18 mouse cellular contexts compared by ENCODE assay signal in genomic region chr19:6948186-6948585, GRCm38 (mm10). TPM values are rescaled to one million over a fixed set of nuclear protein-coding genes. Genes with fewer than 3 reads are reported as not detected.
A peak's percentile ranks its signal among the peaks of the same experiment; 100 is the strongest.
DNase-seq lines count a peak whose midpoint lies in the region; ATAC-seq and TF ChIP-seq lines count a peak whose summit lies in the region.
"Had no signal": no experiment of that assay in that cellular context is flagged by ENCODE, and none has a peak within 500 bp of the region (broad histone marks: within the 10 kb centered on the region; RNA-seq: fewer than 3 reads in every experiment).

No protein-coding gene starts in this region.

- intact Hi-C loops in heart, postnatal 36 days (cut with DNase I): no loop called here

- no peak for TF ChIP-seq CTCF in intestine, postnatal 0 days (IDR thresholded peaks at IDR 0.05; ENCODE audit: low read depth)

- H3K4me2 ChIP-seq in intestine, embryonic 16.5 days (ENCODE audit: low read depth, low read length): no peak overlapping the region
- H3K4me2 ChIP-seq in intestine, postnatal 0 days (replicated peaks; ENCODE audit: low read depth): no peak overlapping the region
- H3K4me2 ChIP-seq: heart, embryonic 13.5 days; liver, embryonic 13.5 days; lung, embryonic 14.5 days had no signal

- H3K36me3 ChIP-seq in intestine, embryonic 16.5 days (ENCODE audit: control insufficient read depth, insufficient read depth, low read length): 0 out of 2 replicates have a peak, but pooled peaks cover 1% of the 10 kb centered on the region
- H3K36me3 ChIP-seq in intestine, postnatal 0 days (ENCODE audit: control insufficient read depth, insufficient read depth): peaks cover 7% of the 10 kb centered on the region
- H3K36me3 ChIP-seq in ES-E14 (ENCODE audit: control insufficient read depth, insufficient read depth, low read length, poor library complexity, severe bottlenecking): no peaks in the 10 kb centered on the region; the same call in 1 of the 2 replicates

- H3K27ac ChIP-seq in intestine, embryonic 16.5 days (ENCODE audit: low read length): no peak overlapping the region
- H3K27ac ChIP-seq in intestine, postnatal 0 days (ENCODE audit: low read depth, low read length): no peak overlapping the region
- H3K27ac ChIP-seq in ES-E14 (ENCODE audit: insufficient read depth, low read depth, low read length, poor library complexity, severe bottlenecking): peak overlapping the region; percentile 57
- H3K27ac ChIP-seq: heart, embryonic 13.5 days; liver, embryonic 13.5 days had no signal

- no peak for ATAC-seq in cerebellum, adult (ENCODE audit: insufficient number of reproducible peaks, low FRiP score, low TSS enrichment)
- ATAC-seq in intestine, embryonic 16.5 days: no peak
- no peak for ATAC-seq in intestine, postnatal 0 days
- ATAC-seq: CD4-positive, CD25-positive, alpha-beta regulatory T cell, adult 4 months had no signal

- DNase-seq in cerebellum, adult 11 months: peak; percentile 69
- no peak for DNase-seq in ES-E14 (ENCODE audit: low read depth, low spot score)
- peak; percentile 91 to 94 for DNase-seq in cerebellum, postnatal 10 days
- DNase-seq in right cerebral cortex, postnatal 10 days (ENCODE audit: low spot score in 2 of 2): no peak
- DNase-seq in heart, postnatal 36 days: no peak
- DNase-seq: adrenal gland, postnatal 36 days; kidney, adult 2 months; kidney, postnatal 14 days; liver, embryonic 13.5 days; lung, embryonic 14.5 days; spleen, adult 18-20 months had no signal

- 0 out of 2 replicates have a peak overlapping the region, but pooled peaks have one; percentile 37 for H3K9ac ChIP-seq in intestine, embryonic 16.5 days (ENCODE audit: low read depth, low read length)
- H3K9ac ChIP-seq in intestine, postnatal 0 days (ENCODE audit: low read depth, low read length): no peak overlapping the region
- H3K9ac ChIP-seq in ES-E14 (ENCODE audit: insufficient read depth, low read depth, low read length, poor library complexity, severe bottlenecking): peak overlapping the region; percentile 48; the same call in 1 of the 2 replicates
- H3K9ac ChIP-seq: heart, embryonic 13.5 days; liver, embryonic 13.5 days; lung, embryonic 14.5 days had no signal

- H3K4me1 ChIP-seq in intestine, embryonic 16.5 days (ENCODE audit: control insufficient read depth, insufficient read depth, low read length): peaks cover 42% of the 10 kb centered on the region
- H3K4me1 ChIP-seq in intestine, postnatal 0 days (replicated peaks; ENCODE audit: control insufficient read depth, insufficient read depth, low read length): peaks cover 5% of the 10 kb centered on the region; the same call in 1 of the 2 replicates
- peaks cover 0 to 20% of the 10 kb centered on the region in 2 experiments; a peak in 3 of 4 replicates for H3K4me1 ChIP-seq in ES-E14 (ENCODE audit: control insufficient read depth in 2 of 2, insufficient read depth in 2 of 2, low read length in 2 of 2, poor library complexity in 1 of 2)

- H3K9me3 ChIP-seq in intestine, embryonic 16.5 days (ENCODE audit: control insufficient read depth, low read length): no peaks in the 10 kb centered on the region
- no peaks in the 10 kb centered on the region for H3K9me3 ChIP-seq in intestine, postnatal 0 days (ENCODE audit: control insufficient read depth)
- no peaks in the 10 kb centered on the region for H3K9me3 ChIP-seq in ES-E14 (ENCODE audit: control insufficient read depth, insufficient read depth, low read depth, low read length)
- H3K9me3 ChIP-seq: heart, embryonic 13.5 days; liver, embryonic 13.5 days had no signal

- H3K27me3 ChIP-seq in intestine, embryonic 16.5 days (replicated peaks; ENCODE audit: control insufficient read depth, insufficient read depth, low read length): no peaks in the 10 kb centered on the region
- H3K27me3 ChIP-seq in intestine, postnatal 0 days (replicated peaks; ENCODE audit: control insufficient read depth, insufficient read depth, low read length): no peaks in the 10 kb centered on the region
- H3K27me3 ChIP-seq: heart, embryonic 13.5 days; liver, embryonic 13.5 days had no signal

- in situ Hi-C loops in ES-E14 (cut with MboI; ENCODE audit: low sequenced_read_pairs in 2 of 2, unreplicated experiment in 2 of 2): no loop called here

- H3K4me3 ChIP-seq in intestine, embryonic 16.5 days (ENCODE audit: low read length): no peak overlapping the region
- H3K4me3 ChIP-seq in intestine, postnatal 0 days (ENCODE audit: low read depth, low read length): no peak overlapping the region
- H3K4me3 ChIP-seq in ES-E14 (ENCODE audit: insufficient read depth in 1 of 2, low read depth in 1 of 2, low read length in 2 of 2, poor library complexity in 1 of 2, severe bottlenecking in 1 of 2): no peak overlapping the region
- H3K4me3 ChIP-seq: heart, embryonic 13.5 days; liver, embryonic 13.5 days had no signal

- 84% methylated on average over 4 of the region's 4 CpGs for WGBS in intestine, embryonic 16.5 days
- 78% methylated on average over 4 of the region's 4 CpGs for WGBS in intestine, postnatal 0 days

TF ChIP-seq in ES-E14, 5 proteins besides CTCF, POLR2A, EP300 and RAD21:
- TF ChIP-seq HCFC1 (IDR thresholded peaks at IDR 0.05; ENCODE audit: borderline replicate concordance, insufficient read depth, low read length) (no peak), CHD2 (IDR thresholded peaks at IDR 0.05; ENCODE audit: low read depth, low read length) (no peak), ZNF384 (IDR thresholded peaks at IDR 0.05; ENCODE audit: low read depth, low read length) (no peak), MAFK (IDR thresholded peaks at IDR 0.05; ENCODE audit: insufficient read depth, low read depth, low read length) (no peak), ZC3H11A (IDR thresholded peaks at IDR 0.05; ENCODE audit: borderline replicate concordance, low read depth, low read length) (no peak)

RNA-seq across cellular contexts. Expression of gene Gpr137, which starts 5.9 kb away (rescaled TPM):
- 20.6 and 21.1 TPM in 2 replicates for polyA plus RNA-seq in intestine, embryonic 16.5 days (2015; fragmentation: Nextera tagmentation; extraction: Ambion mirVana)
- polyA plus RNA-seq in intestine, postnatal 0 days (2015; fragmentation: Nextera tagmentation; extraction: Ambion mirVana): 20.0 and 20.9 TPM in 2 replicates
- total RNA-seq in ES-E14 (2012; rRNA removed): 23.2 and 23.7 TPM in 2 replicates
- 10 to 100 TPM; 37.3 to 39.1 TPM for total RNA-seq in heart, postnatal 36 days (2021)

RNA-seq across cellular contexts. Expression of gene Bad, which starts 6.5 kb away (rescaled TPM):
- 77.7 and 80.5 TPM in 2 replicates for polyA plus RNA-seq in intestine, embryonic 16.5 days (2015; fragmentation: Nextera tagmentation; extraction: Ambion mirVana)
- polyA plus RNA-seq in intestine, postnatal 0 days (2015; fragmentation: Nextera tagmentation; extraction: Ambion mirVana): 66.2 and 70.1 TPM in 2 replicates
- total RNA-seq in ES-E14 (2012; rRNA removed): 16.3 and 22.9 TPM in 2 replicates
- 10 to 100 TPM; 22.0 to 24.7 TPM for total RNA-seq in heart, postnatal 36 days (2021)

RNA-seq across cellular contexts. Expression of gene Kcnk4, which starts 13.9 kb away (rescaled TPM):
- polyA plus RNA-seq in intestine, embryonic 16.5 days (2015; fragmentation: Nextera tagmentation; extraction: Ambion mirVana): 0.45 and 0.48 TPM in 2 replicates
- 0.21 and 0.38 TPM in 2 replicates for polyA plus RNA-seq in intestine, postnatal 0 days (2015; fragmentation: Nextera tagmentation; extraction: Ambion mirVana)
- total RNA-seq in ES-E14 (2012; rRNA removed): 2.3 and 4.4 TPM in 2 replicates
- not detected for total RNA-seq in heart, postnatal 36 days (2021)
- total RNA-seq: gastrocnemius, adult 18-20 months had no signal
- polyA plus RNA-seq: CD4-positive, CD25-positive, alpha-beta regulatory T cell, adult 4 months; liver, embryonic 13.5 days had no signal

RNA-seq across cellular contexts. Expression of gene Catsperz, which starts 23.0 kb away (rescaled TPM):
- polyA plus RNA-seq in intestine, embryonic 16.5 days (2015; fragmentation: Nextera tagmentation; extraction: Ambion mirVana): 0.73 and 1.4 TPM in 2 replicates
- 0.65 and 0.76 TPM in 2 replicates for polyA plus RNA-seq in intestine, postnatal 0 days (2015; fragmentation: Nextera tagmentation; extraction: Ambion mirVana)
- total RNA-seq in ES-E14 (2012; rRNA removed): 9.4 and 14.9 TPM in 2 replicates
- not detected for total RNA-seq in heart, postnatal 36 days (2021)
- total RNA-seq: adrenal gland, postnatal 36 days; gastrocnemius, adult 18-20 months; heart, postnatal 25 days had no signal
- polyA plus RNA-seq: CD4-positive, CD25-positive, alpha-beta regulatory T cell, adult 4 months had no signal

RNA-seq across cellular contexts. Expression of gene Esrra, which starts 26.6 kb away (rescaled TPM):
- polyA plus RNA-seq in intestine, embryonic 16.5 days (2015; fragmentation: Nextera tagmentation; extraction: Ambion mirVana): 41.7 and 47.7 TPM in 2 replicates
- polyA plus RNA-seq in intestine, postnatal 0 days (2015; fragmentation: Nextera tagmentation; extraction: Ambion mirVana): 63.6 TPM in 2 replicates
- total RNA-seq in ES-E14 (2012; rRNA removed): 23.1 and 30.1 TPM in 2 replicates
- 100 to 1,000 TPM; 146 to 154 TPM for total RNA-seq in heart, postnatal 36 days (2021)

Comparison
In these comparisons a context has a peak if more than half of its experiments do, and no peak if none do; other contexts are left out.
1. DNase-seq: peak in cerebellum, adult 11 months (single experiment) and cerebellum, postnatal 10 days (2 of 2); none in ES-E14 (single experiment), right cerebral cortex, postnatal 10 days (0 of 2) and heart, postnatal 36 days (0 of 2).